Mouse (Mus musculus) midbrain, embryonic 15.5 days (tissue): Measurements from ENCODE around the gene Slc9a6. TPM values are rescaled to one million over a fixed set of nuclear protein-coding genes. Genes with fewer than 3 reads are reported as not detected.

Experiments
- ATAC-seq: fragments of 200-750 bp; cut with Nextera tagmentation; replicated peaks from 2 replicates; pipeline ENCODE4 v1.8.0; 2017; ENCODE audit warnings: moderate TSS enrichment
- H3K27ac ChIP-seq: fragments of 300-500 bp; sonication (generic); 2 replicates; pipeline ENCODE4 v1.5.1; 2015; ENCODE audit warnings: mild to moderate bottlenecking, inconsistent platforms
- H3K27me3 ChIP-seq: fragments of 300-500 bp; sonication (generic); replicated peaks from 2 replicates; pipeline ENCODE4 v1.6.1; 2015; ENCODE audit warnings: inconsistent platforms
- H3K36me3 ChIP-seq: fragments of 300-500 bp; sonication (generic); replicated peaks from 2 replicates; pipeline ENCODE4 v1.6.1; 2015; ENCODE audit warnings: inconsistent platforms
- H3K4me1 ChIP-seq: fragments of 300-500 bp; sonication (generic); 2 replicates; pipeline ENCODE4 v1.6.1; 2015; ENCODE audit warnings: inconsistent platforms
- H3K4me2 ChIP-seq: fragments of 300-500 bp; sonication (generic); 2 replicates; pipeline ENCODE4 v1.6.1; 2015; ENCODE audit warnings: inconsistent platforms, mild to moderate bottlenecking, moderate library complexity
- H3K4me3 ChIP-seq: fragments of 300-500 bp; sonication (generic); 2 replicates; pipeline ENCODE4 v1.5.1; 2015; ENCODE audit warnings: mild to moderate bottlenecking, inconsistent platforms
- H3K9ac ChIP-seq: fragments of 300-500 bp; sonication (generic); 2 replicates; pipeline ENCODE4 v1.6.1; 2015; ENCODE audit warnings: mild to moderate bottlenecking, inconsistent platforms
- H3K9me3 ChIP-seq: fragments of 300-500 bp; sonication (generic); 2 replicates; pipeline ENCODE4 v1.6.1; 2016; ENCODE audit warnings: inconsistent platforms
- WGBS: fragments of 180-500 bp; shearing (Covaris S2); methylation state at CpG from one replicate; pipeline ENCODE4 v1.1.7; 2015; ENCODE audit warnings: mixed read lengths; 5-methylcytosine and 5-hydroxymethylcytosine counted together
- polyA plus RNA-seq: library from polyadenylated mRNA; unstranded; fragments of >200 nt; fragmentation: Nextera tagmentation; extraction: Ambion mirVana; gene quantifications from 2 replicates; pipeline ENCODE4 v1.2.1, GENCODE M21; 2015

Slc9a6 gene
- polyA plus RNA-seq, 1 experiment from 2014 or later: 73.9 TPM

GRCm38 (mm10) chrX:56649549-56650354 is 40.2 kb downstream of the Slc9a6 start:
- Histone ChIP-seq H3K4me1 (no peaks in the 10 kb centered on the region), H3K4me3 (no peak overlapping the region), H3K9me3 (no peaks in the 10 kb centered on the region), H3K27ac (no peak overlapping the region), H3K27me3 (no peaks in the 10 kb centered on the region), H3K9ac (no peak overlapping the region), H3K4me2 (no peak overlapping the region), H3K36me3 (no peaks in the 10 kb centered on the region)
- ATAC-seq: 0 out of 2 replicates have a peak, but pooled peaks have one; percentile 45
- 37% methylated on average over 7 of the region's 7 CpGs for WGBS

- Histone ChIP-seq H3K4me1 (no peaks in the 10 kb centered on the region), H3K9me3 (no peaks in the 10 kb centered on the region), H3K36me3 (no peaks in the 10 kb centered on the region), H3K4me2 (no peak overlapping the region), H3K27me3 (no peaks in the 10 kb centered on the region), H3K9ac (no peak overlapping the region), H3K4me3 (no peak overlapping the region), H3K27ac (no peak overlapping the region)
- WGBS: 86% methylated on average over 2 of the region's 2 CpGs
- peak; percentile 56; the same call in 1 of the 2 replicates for ATAC-seq
These were observed 40.7 kb downstream of the Slc9a6 start for GRCm38 (mm10) chrX:56650355-56650652.

GRCm38 (mm10) chrX:56650885-56651284 is 41.3 kb downstream of the Slc9a6 start:
- no peak overlapping the region for H3K4me2 ChIP-seq
- ATAC-seq: no peak
- no peaks in the 10 kb centered on the region for H3K4me1 ChIP-seq
- H3K36me3 ChIP-seq: no peaks in the 10 kb centered on the region
- H3K27me3 ChIP-seq: no peaks in the 10 kb centered on the region
- 68% methylated on average over 6 of the region's 6 CpGs for WGBS
- no peaks in the 10 kb centered on the region for H3K9me3 ChIP-seq
- no peak overlapping the region for H3K9ac ChIP-seq
- no peak overlapping the region for H3K27ac ChIP-seq
- no peak overlapping the region for H3K4me3 ChIP-seq

- Histone ChIP-seq H3K4me1 (no peaks in the 10 kb centered on the region), H3K9me3 (no peaks in the 10 kb centered on the region), H3K27me3 (no peaks in the 10 kb centered on the region), H3K4me3 (no peak overlapping the region), H3K36me3 (no peaks in the 10 kb centered on the region), H3K9ac (no peak overlapping the region), H3K27ac (no peak overlapping the region), H3K4me2 (no peak overlapping the region)
- WGBS: 67% methylated on average over 7 of the region's 7 CpGs
- no peak for ATAC-seq
These were observed 42.2 kb downstream of the Slc9a6 start for GRCm38 (mm10) chrX:56651738-56652137.

GRCm38 (mm10) chrX:56655686-56656085 is 46.1 kb downstream of the Slc9a6 start:
- no peak overlapping the region for H3K27ac ChIP-seq
- no peaks in the 10 kb centered on the region for H3K36me3 ChIP-seq
- no peak overlapping the region for H3K4me2 ChIP-seq
- ATAC-seq: no peak
- no peaks in the 10 kb centered on the region for H3K27me3 ChIP-seq
- no peak overlapping the region for H3K4me3 ChIP-seq
- 71% methylated on average over 2 of the region's 2 CpGs for WGBS
- no peaks in the 10 kb centered on the region for H3K4me1 ChIP-seq
- no peaks in the 10 kb centered on the region for H3K9me3 ChIP-seq
- no peak overlapping the region for H3K9ac ChIP-seq

GRCm38 (mm10) chrX:56659286-56659685 is 49.7 kb downstream of the Slc9a6 start:
- no peaks in the 10 kb centered on the region for H3K27me3 ChIP-seq
- H3K4me2 ChIP-seq: no peak overlapping the region
- no peak for ATAC-seq
- no peaks in the 10 kb centered on the region for H3K36me3 ChIP-seq
- H3K4me1 ChIP-seq: no peaks in the 10 kb centered on the region
- H3K4me3 ChIP-seq: no peak overlapping the region
- H3K27ac ChIP-seq: no peak overlapping the region
- H3K9me3 ChIP-seq: no peaks in the 10 kb centered on the region
- no peak overlapping the region for H3K9ac ChIP-seq
- 30% methylated on average over 2 of the region's 2 CpGs for WGBS

- Histone ChIP-seq H3K27me3 (no peaks in the 10 kb centered on the region), H3K9ac (no peak overlapping the region)
- WGBS: 83% methylated on average over 12 of the region's 12 CpGs
These were observed 51.6 kb downstream of the Slc9a6 start for GRCm38 (mm10) chrX:56661143-56661542.

GRCm38 (mm10) chrX:56662316-56662715 is 52.8 kb downstream of the Slc9a6 start:
- WGBS: 76% methylated on average over 6 of the region's 6 CpGs
- Histone ChIP-seq H3K4me3 (no peak overlapping the region), H3K36me3 (no peaks in the 10 kb centered on the region), H3K27me3 (no peaks in the 10 kb centered on the region), H3K27ac (no peak overlapping the region), H3K9ac (no peak overlapping the region), H3K9me3 (no peaks in the 10 kb centered on the region), H3K4me1 (no peaks in the 10 kb centered on the region), H3K4me2 (no peak overlapping the region)
- ATAC-seq: no peak

More at GRCm38 (mm10) chrX:56661143-56661542, 51.6 kb downstream of the Slc9a6 start:
- H3K4me2 ChIP-seq: no peak overlapping the region
- no peaks in the 10 kb centered on the region for H3K4me1 ChIP-seq
- H3K36me3 ChIP-seq: no peaks in the 10 kb centered on the region
- H3K4me3 ChIP-seq: no peak overlapping the region
- H3K27ac ChIP-seq: no peak overlapping the region
- H3K9me3 ChIP-seq: no peaks in the 10 kb centered on the region
- ATAC-seq: no peak

- 78% methylated on average over 4 of the region's 4 CpGs for WGBS
- H3K27me3 ChIP-seq: no peaks in the 10 kb centered on the region
- H3K36me3 ChIP-seq: no peaks in the 10 kb centered on the region
- no peak overlapping the region for H3K9ac ChIP-seq
- H3K4me3 ChIP-seq: no peak overlapping the region
- no peaks in the 10 kb centered on the region for H3K9me3 ChIP-seq
- H3K4me1 ChIP-seq: no peaks in the 10 kb centered on the region
- ATAC-seq: no peak
- no peak overlapping the region for H3K4me2 ChIP-seq
- no peak overlapping the region for H3K27ac ChIP-seq
These were observed 53.8 kb downstream of the Slc9a6 start for GRCm38 (mm10) chrX:56663377-56663776.

GRCm38 (mm10) chrX:56665226-56665973 is 55.8 kb downstream of the Slc9a6 start:
- H3K9me3 ChIP-seq: no peaks in the 10 kb centered on the region
- WGBS: 86% methylated on average over 8 of the region's 8 CpGs
- H3K36me3 ChIP-seq: no peaks in the 10 kb centered on the region
- no peak for ATAC-seq
- no peak overlapping the region for H3K9ac ChIP-seq
- H3K27me3 ChIP-seq: no peaks in the 10 kb centered on the region
- H3K27ac ChIP-seq: no peak overlapping the region
- H3K4me1 ChIP-seq: no peaks in the 10 kb centered on the region
- H3K4me3 ChIP-seq: no peak overlapping the region
- H3K4me2 ChIP-seq: no peak overlapping the region

- Histone ChIP-seq H3K27ac (no peak overlapping the region), H3K4me1 (no peaks in the 10 kb centered on the region), H3K4me3 (no peak overlapping the region), H3K36me3 (no peaks in the 10 kb centered on the region), H3K9me3 (no peaks in the 10 kb centered on the region), H3K4me2 (no peak overlapping the region), H3K27me3 (no peaks in the 10 kb centered on the region), H3K9ac (no peak overlapping the region)
- ATAC-seq: no peak
- 78% methylated on average over 6 of the region's 6 CpGs for WGBS
These were observed 57.7 kb downstream of the Slc9a6 start for GRCm38 (mm10) chrX:56667296-56667695.

- no peak overlapping the region for H3K4me3 ChIP-seq
- WGBS: 91% methylated on average over 5 of the region's 5 CpGs
- no peak for ATAC-seq
These were observed 58.5 kb downstream of the Slc9a6 start for GRCm38 (mm10) chrX:56668051-56668450.

GRCm38 (mm10) chrX:56668501-56668900 is 58.9 kb downstream of the Slc9a6 start:
- ATAC-seq: no peak
- Histone ChIP-seq H3K27ac (no peak overlapping the region), H3K9me3 (no peaks in the 10 kb centered on the region), H3K36me3 (no peaks in the 10 kb centered on the region), H3K4me3 (no peak overlapping the region), H3K4me1 (no peaks in the 10 kb centered on the region), H3K4me2 (no peak overlapping the region), H3K9ac (no peak overlapping the region), H3K27me3 (no peaks in the 10 kb centered on the region)
- WGBS: 84% methylated on average over 3 of the region's 3 CpGs

More at GRCm38 (mm10) chrX:56668051-56668450, 58.5 kb downstream of the Slc9a6 start:
- Histone ChIP-seq H3K4me1 (no peaks in the 10 kb centered on the region), H3K27ac (no peak overlapping the region), H3K9ac (no peak overlapping the region), H3K4me2 (no peak overlapping the region), H3K9me3 (no peaks in the 10 kb centered on the region), H3K27me3 (no peaks in the 10 kb centered on the region), H3K36me3 (no peaks in the 10 kb centered on the region)
